Mouse (Mus musculus) hindbrain, postnatal 0 days (tissue): Measurements from ENCODE around the gene Zfp710. TPM values are rescaled to one million over a fixed set of nuclear protein-coding genes. Genes with fewer than 3 reads are reported as not detected.
"Not testable (repeated sequence)": the region's sequence is repeated elsewhere in the genome, so short reads cannot be mapped to it uniquely, and the experiment has no call there.

ENCODE experiments used
- ATAC-seq: fragments of 200-750 bp; cut with Nextera tagmentation; 2 replicates; pipeline ENCODE4 v1.8.0; 2017; ENCODE audit warnings: mild to moderate bottlenecking, moderate TSS enrichment, moderate library complexity
- DNase-seq: peaks from one replicate; pipeline ENCODE4 v3.0.0-alpha.2; 2015; ENCODE audit warnings: low spot score
- H3K27ac ChIP-seq: fragments of 300-500 bp; sonication (generic); 2 replicates; pipeline ENCODE4 v1.5.1; 2014; ENCODE audit warnings: mild to moderate bottlenecking
- H3K27me3 ChIP-seq: fragments of 300-500 bp; sonication (generic); 2 replicates; pipeline ENCODE4 v1.6.1; 2014; ENCODE audit warnings: low read length, mixed read lengths; ENCODE audit not compliant: insufficient read depth
- H3K36me3 ChIP-seq: fragments of 300-500 bp; sonication (generic); 2 replicates; pipeline ENCODE4 v1.6.1; 2014; ENCODE audit warnings: low read length, mixed read lengths; ENCODE audit not compliant: insufficient read depth
- H3K4me1 ChIP-seq: fragments of 300-500 bp; sonication (generic); 2 replicates; pipeline ENCODE4 v1.6.1; 2014; ENCODE audit warnings: antibody characterized with exemption, low read length, mixed read lengths; ENCODE audit not compliant: insufficient read depth
- H3K4me2 ChIP-seq: fragments of 300-500 bp; sonication (generic); 2 replicates; pipeline ENCODE4 v1.6.1; 2014; ENCODE audit warnings: low read depth, mild to moderate bottlenecking, low read length, moderate library complexity, mixed read lengths
- H3K4me3 ChIP-seq: fragments of 300-500 bp; sonication (generic); 2 replicates; pipeline ENCODE4 v1.5.1; 2014; ENCODE audit warnings: low read length
- H3K9ac ChIP-seq: fragments of 300-500 bp; sonication (generic); replicated peaks from 2 replicates; pipeline ENCODE4 v1.6.1; 2014; ENCODE audit warnings: mild to moderate bottlenecking, low read length, moderate library complexity, mixed read lengths
- H3K9me3 ChIP-seq: fragments of 300-500 bp; sonication (generic); 2 replicates; pipeline ENCODE4 v1.6.1; 2016; ENCODE audit warnings: low read length, mixed read lengths
- CTCF ChIP-seq: IDR thresholded peaks from 2 replicates; pipeline ENCODE4 v1.5.1; 2016; ENCODE audit warnings: antibody characterized with exemption, control low read depth, low read depth
- WGBS: fragments of 180-500 bp; shearing (Covaris S2); extraction: QIAGEN DNeasy Blood & Tissue Kit; methylation state at CpG from one replicate; pipeline ENCODE4 v1.1.7; 2014; 5-methylcytosine and 5-hydroxymethylcytosine counted together
- polyA plus RNA-seq: library from polyadenylated mRNA; unstranded; fragments of >200 nt; fragmentation: Nextera tagmentation; extraction: Ambion mirVana; gene quantifications from 2 replicates; pipeline ENCODE4 v1.2.1, GENCODE M21; 2015
- total RNA-seq: library from RNA; depleted of rRNA; stranded (reverse); fragments of >200 nt; gene quantifications from 2 replicates; pipeline ENCODE4 v1.2.3, GENCODE M21; 2014

Gene Zfp710
- total and polyA plus RNA-seq, 2 experiments from 2014 or later = 10.3 to 25.8 TPM

GRCm38 (mm10) chr7:80047041-80047440 is 22.4 kb downstream of the Zfp710 start:
- Histone ChIP-seq H3K4me1 (peaks cover 6% of the 10 kb centered on the region), H3K9me3 (no peaks in the 10 kb centered on the region), H3K4me3 (no peak overlapping the region), H3K36me3 (no peaks in the 10 kb centered on the region), H3K27ac (no peak overlapping the region), H3K4me2 (no peak overlapping the region), H3K9ac (no peak overlapping the region), H3K27me3 (no peaks in the 10 kb centered on the region)
- no peak for TF ChIP-seq CTCF
- DNase-seq (no peak), ATAC-seq (no peak)
- WGBS = 86% methylated on average over 4 of the region's 4 CpGs

GRCm38 (mm10) chr7:80049746-80050145 is 25.1 kb downstream of the Zfp710 start:
- Histone ChIP-seq H3K9me3 (no peaks in the 10 kb centered on the region), H3K4me2 (no peak overlapping the region), H3K9ac (no peak overlapping the region), H3K36me3 (no peaks in the 10 kb centered on the region), H3K4me1 (peaks cover 5% of the 10 kb centered on the region), H3K27me3 (no peaks in the 10 kb centered on the region), H3K27ac (no peak overlapping the region), H3K4me3 (no peak overlapping the region)
- no peak for ATAC-seq
- TF ChIP-seq CTCF = no peak
- WGBS = 65% methylated on average over 2 of the region's 2 CpGs
- no peak for DNase-seq

GRCm38 (mm10) chr7:80050382-80050781 is 25.8 kb downstream of the Zfp710 start:
- not testable (repeated sequence) for H3K4me1 ChIP-seq, H3K36me3 ChIP-seq, DNase-seq, H3K9ac ChIP-seq, ATAC-seq, H3K9me3 ChIP-seq, H3K27me3 ChIP-seq, H3K4me2 ChIP-seq, H3K27ac ChIP-seq, H3K4me3 ChIP-seq
- WGBS = 96% methylated on average over 1 of the region's 1 CpGs

GRCm38 (mm10) chr7:80051835-80052234 is 27.2 kb downstream of the Zfp710 start:
- Histone ChIP-seq H3K9ac (no peak overlapping the region), H3K4me1 (peaks cover 10% of the 10 kb centered on the region), H3K36me3 (no peaks in the 10 kb centered on the region), H3K9me3 (no peaks in the 10 kb centered on the region), H3K27me3 (no peaks in the 10 kb centered on the region), H3K27ac (no peak overlapping the region), H3K4me3 (no peak overlapping the region), H3K4me2 (no peak overlapping the region)
- WGBS = 60% methylated on average over 6 of the region's 6 CpGs
- DNase-seq (no peak), ATAC-seq (no peak)
- no peak for TF ChIP-seq CTCF

GRCm38 (mm10) chr7:80052261-80052660 is 27.6 kb downstream of the Zfp710 start:
- WGBS = 32% methylated on average over 11 of the region's 11 CpGs
- no peaks in the 10 kb centered on the region for H3K27me3 ChIP-seq
- no peak overlapping the region for H3K27ac ChIP-seq
- H3K4me3 ChIP-seq = no peak overlapping the region
- H3K36me3 ChIP-seq = no peaks in the 10 kb centered on the region
- H3K9me3 ChIP-seq = no peaks in the 10 kb centered on the region
- peaks cover 13% of the 10 kb centered on the region for H3K4me1 ChIP-seq
- ATAC-seq = peak; percentile 36
- H3K4me2 ChIP-seq = no peak overlapping the region
- H3K9ac ChIP-seq = no peak overlapping the region
- peak; percentile 71 for DNase-seq
- TF ChIP-seq CTCF = no peak

- H3K36me3 ChIP-seq = no peaks in the 10 kb centered on the region
- no peaks in the 10 kb centered on the region for H3K27me3 ChIP-seq
- H3K4me3 ChIP-seq = no peak overlapping the region
- ATAC-seq = no peak
- no peak overlapping the region for H3K9ac ChIP-seq
- no peak overlapping the region for H3K27ac ChIP-seq
- no peak for TF ChIP-seq CTCF
- H3K9me3 ChIP-seq = no peaks in the 10 kb centered on the region
- H3K4me2 ChIP-seq = no peak overlapping the region
- WGBS = 93% methylated on average over 9 of the region's 9 CpGs
- DNase-seq = no peak
- H3K4me1 ChIP-seq = peaks cover 22% of the 10 kb centered on the region
Observed at GRCm38 (mm10) chr7:80053147-80053546, 28.5 kb downstream of the Zfp710 start.

GRCm38 (mm10) chr7:80055781-80056180 is 31.2 kb downstream of the Zfp710 start:
- no peak overlapping the region for H3K4me2 ChIP-seq
- H3K27ac ChIP-seq = no peak overlapping the region
- WGBS = 77% methylated on average over 12 of the region's 12 CpGs
- no peak overlapping the region for H3K4me3 ChIP-seq
- DNase-seq (no peak), ATAC-seq (no peak)
- peaks cover 29% of the 10 kb centered on the region for H3K4me1 ChIP-seq
- no peak for TF ChIP-seq CTCF
- H3K36me3 ChIP-seq = no peaks in the 10 kb centered on the region
- no peaks in the 10 kb centered on the region for H3K9me3 ChIP-seq
- H3K9ac ChIP-seq = no peak overlapping the region
- H3K27me3 ChIP-seq = no peaks in the 10 kb centered on the region
